Mouse (Mus musculus) G1E (cell line): ENCODE data around the gene Ralgapb. TPM values are rescaled to one million over a fixed set of nuclear protein-coding genes. Genes with fewer than 3 reads are reported as not detected.

ENCODE experiments used
- ATAC-seq: 2 replicates; pipeline ENCODE4 v1.8.0; 2016; ENCODE audit warnings: mild to moderate bottlenecking; ENCODE audit not compliant: insufficient number of reproducible peaks, poor library complexity, low FRiP score, severe bottlenecking; ENCODE audit errors: extremely low read depth
- DNase-seq: peaks from one replicate; pipeline ENCODE4 v3.0.0; 2012; ENCODE audit warnings: low spot score
- H3K27me3 ChIP-seq: 2 replicates; pipeline ENCODE4 v1.6.1; 2012; ENCODE audit warnings: mild to moderate bottlenecking, low read length, inconsistent platforms; ENCODE audit not compliant: insufficient read depth
- H3K36me3 ChIP-seq: replicated peaks from 2 replicates; pipeline ENCODE3; 2012; ENCODE audit warnings: mild to moderate bottlenecking, inconsistent platforms
- H3K4me1 ChIP-seq: 2 replicates; pipeline ENCODE4 v1.6.1; 2012; ENCODE audit warnings: low read depth, low read length, inconsistent platforms, mixed read lengths; ENCODE audit not compliant: insufficient read depth
- H3K4me3 ChIP-seq: 2 replicates; pipeline ENCODE4 v1.5.1; 2012; ENCODE audit warnings: low read depth, mild to moderate bottlenecking, inconsistent platforms, low read length, moderate library complexity, mixed read lengths
- H3K9me3 ChIP-seq: replicated peaks from 2 replicates; pipeline ENCODE4 v1.6.1; 2012; ENCODE audit warnings: inconsistent platforms
- CTCF ChIP-seq: IDR thresholded peaks from 2 replicates; pipeline ENCODE4 v1.5.1; 2012; ENCODE audit warnings: low read depth, low read length, inconsistent platforms, mixed read lengths
- GATA1 ChIP-seq: IDR thresholded peaks from 2 replicates; pipeline ENCODE4 v1.6.1; 2012; ENCODE audit warnings: borderline replicate concordance, low read length, inconsistent platforms, mixed read lengths
- GATA2 ChIP-seq: IDR thresholded peaks from 2 replicates; pipeline ENCODE4 v1.6.1; 2012; ENCODE audit warnings: low read depth, low read length, inconsistent platforms, borderline replicate concordance
- POLR2AphosphoS5 ChIP-seq: IDR thresholded peaks from 2 replicates; pipeline ENCODE4 v1.6.1; 2012; ENCODE audit warnings: low read depth, low read length, inconsistent platforms; ENCODE audit not compliant: insufficient replicate concordance
- TAL1 ChIP-seq: conservative IDR thresholded peaks from 2 replicates; pipeline ENCODE4 v1.6.1; 2012; ENCODE audit warnings: low read depth, low read length, inconsistent platforms, mixed read lengths
- polyA plus RNA-seq: library from polyadenylated mRNA; stranded (reverse); fragments of >175 nt; gene quantifications from 2 replicates; pipeline ENCODE4 v1.2.3, GENCODE M21; 2012
- total RNA-seq, 2 experiments: library from RNA; stranded (forward) in 1 of 2; stranded (reverse) in 1 of 2; fragments of 200-1000 nt in 1 of 2; fragments of >200 nt in 1 of 2; fragmentation: Nextera tagmentation in 1 of 2; gene quantifications; 2 replicates each; pipeline ENCODE4 v1.2.3; 2014 to 2017

The Ralgapb gene
- total and polyA plus RNA-seq, 3 experiments: 3.0 to 79.9 (median 47.8) TPM

DNA sequence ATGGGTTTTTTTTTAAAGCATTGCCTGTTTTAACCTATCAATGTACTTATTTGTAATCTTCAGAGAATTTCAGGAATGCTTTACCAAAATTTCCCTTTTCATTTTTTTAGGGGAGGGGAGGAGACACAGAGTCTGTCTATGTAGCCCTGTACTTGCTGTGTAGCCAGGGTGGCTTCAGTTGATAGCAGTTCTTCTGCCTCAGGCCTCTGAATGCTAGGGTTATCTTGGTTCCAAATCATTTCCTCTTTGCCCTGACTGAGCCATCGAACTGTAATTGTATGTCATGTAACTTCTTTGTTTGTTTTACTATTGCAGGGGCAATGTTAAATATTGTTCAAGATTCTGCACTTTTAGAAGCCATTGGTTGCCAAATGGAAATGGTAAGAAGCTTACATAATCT is 36.2 kb downstream of the Ralgapb start:
- H3K27me3 ChIP-seq: no peaks in the 10 kb centered on the region
- ATAC-seq (peak; percentile 78), DNase-seq (no peak)
- peaks cover 70% of the 10 kb centered on the region for H3K36me3 ChIP-seq
- H3K4me1 ChIP-seq: no peaks in the 10 kb centered on the region
- TF ChIP-seq GATA2: no peak
- TF ChIP-seq TAL1: no peak
- no peak for TF ChIP-seq GATA1
- TF ChIP-seq CTCF: no peak
- no peak for TF ChIP-seq POLR2AphosphoS5
- no peaks in the 10 kb centered on the region for H3K9me3 ChIP-seq
- H3K4me3 ChIP-seq: no peak overlapping the region

DNA sequence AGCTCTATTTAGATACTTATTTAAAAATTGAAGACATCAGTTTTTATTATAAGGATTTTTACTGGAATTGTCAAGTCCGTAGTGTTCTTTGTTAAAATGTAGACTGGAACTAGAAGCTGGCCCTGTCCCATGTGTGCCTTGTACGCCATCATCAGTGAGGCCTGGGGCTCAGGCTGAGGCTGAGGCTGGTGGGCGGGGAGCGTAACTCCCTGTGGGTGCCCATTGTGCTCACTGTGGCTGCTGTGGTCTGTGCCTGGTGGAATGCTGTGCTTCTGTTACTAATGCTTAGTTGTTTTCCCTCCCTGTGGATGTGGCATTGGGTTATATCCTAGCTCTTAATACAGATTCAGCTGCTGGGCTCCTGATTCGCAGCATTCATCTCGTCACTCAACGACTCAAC is 40.2 kb downstream of the Ralgapb start:
- Histone ChIP-seq H3K4me1 (no peaks in the 10 kb centered on the region), H3K27me3 (no peaks in the 10 kb centered on the region), H3K4me3 (no peak overlapping the region), H3K36me3 (peaks cover 72% of the 10 kb centered on the region), H3K9me3 (no peaks in the 10 kb centered on the region)
- ATAC-seq (no peak), DNase-seq (no peak)
- TF ChIP-seq CTCF (no peak), TAL1 (no peak), GATA2 (no peak), GATA1 (no peak), POLR2AphosphoS5 (no peak)

DNA sequence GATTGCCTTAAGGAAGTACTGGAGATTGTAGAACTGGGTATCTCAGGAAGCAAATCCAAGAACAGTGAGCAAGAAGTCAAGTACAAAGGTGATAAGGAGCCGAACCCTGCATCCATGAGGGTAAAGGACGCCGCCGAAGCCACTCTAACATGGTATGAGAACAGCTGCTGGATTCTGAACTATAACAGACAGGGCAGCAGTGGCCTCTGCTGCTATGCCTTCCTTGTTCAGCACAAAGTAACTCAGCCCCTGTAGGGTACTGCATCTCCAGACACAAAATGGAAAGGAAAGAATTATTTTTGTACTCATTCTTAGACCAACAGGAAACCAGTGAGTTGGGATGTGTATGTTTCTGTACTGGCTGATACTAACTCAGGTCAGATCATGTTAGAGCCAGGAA is 46.8 kb downstream of the Ralgapb start:
- no peak for DNase-seq
- Histone ChIP-seq H3K36me3 (peaks cover 75% of the 10 kb centered on the region), H3K4me3 (no peak overlapping the region), H3K27me3 (no peaks in the 10 kb centered on the region), H3K9me3 (no peaks in the 10 kb centered on the region), H3K4me1 (no peaks in the 10 kb centered on the region)
- ATAC-seq: no peak
- no peak for TF ChIP-seq TAL1
- no peak for TF ChIP-seq POLR2AphosphoS5
- no peak for TF ChIP-seq GATA1
- no peak for TF ChIP-seq GATA2
- TF ChIP-seq CTCF: no peak

DNA sequence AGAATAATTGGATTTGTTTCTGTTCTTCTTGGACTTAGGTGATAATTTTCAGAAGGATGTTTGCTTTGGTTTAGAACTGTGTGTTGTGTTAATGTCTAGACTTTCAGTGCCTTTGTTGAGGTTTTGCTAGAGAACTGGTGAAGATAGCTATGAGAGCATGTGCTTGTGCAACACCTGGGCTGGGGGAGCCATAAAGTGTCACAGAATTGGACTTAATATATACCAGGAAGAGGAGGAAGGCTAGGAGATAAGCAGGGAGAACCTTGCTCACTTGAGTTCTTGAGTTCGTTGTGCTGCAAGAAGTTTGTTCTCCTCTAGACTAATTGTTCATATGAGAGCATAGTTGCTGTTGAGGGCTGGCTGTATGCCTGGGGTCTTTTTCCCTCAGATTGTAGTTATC is 48.0 kb downstream of the Ralgapb start:
- ATAC-seq (no peak), DNase-seq (no peak)
- TF ChIP-seq GATA1 (no peak), POLR2AphosphoS5 (no peak), GATA2 (no peak), CTCF (no peak), TAL1 (no peak)
- Histone ChIP-seq H3K36me3 (peaks cover 76% of the 10 kb centered on the region), H3K4me3 (no peak overlapping the region), H3K27me3 (no peaks in the 10 kb centered on the region), H3K9me3 (no peaks in the 10 kb centered on the region), H3K4me1 (no peaks in the 10 kb centered on the region)

DNA sequence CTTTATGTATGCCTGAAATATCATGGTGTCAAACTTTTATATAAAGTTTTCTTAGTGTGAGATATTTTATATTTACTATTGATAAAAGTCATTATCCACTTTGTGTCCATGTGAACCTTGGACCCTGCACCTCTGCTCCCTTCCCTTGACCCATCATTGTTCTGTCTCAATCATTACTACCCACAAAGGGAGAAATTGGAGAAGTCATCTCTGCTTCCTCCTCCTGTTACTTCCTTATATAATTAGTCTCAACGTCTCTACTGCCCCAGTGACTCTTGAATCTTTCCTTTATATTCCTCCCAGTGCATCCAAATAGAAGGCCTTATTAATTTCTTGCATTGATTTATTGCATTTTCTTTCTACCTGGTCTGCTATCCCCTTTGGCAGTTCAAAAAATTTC is 52.8 kb downstream of the Ralgapb start:
- peaks cover 84% of the 10 kb centered on the region for H3K36me3 ChIP-seq
- no peak for TF ChIP-seq TAL1
- no peak for TF ChIP-seq GATA1
- TF ChIP-seq POLR2AphosphoS5: no peak
- no peak for TF ChIP-seq CTCF
- no peak for TF ChIP-seq GATA2
- no peak for ATAC-seq

DNA sequence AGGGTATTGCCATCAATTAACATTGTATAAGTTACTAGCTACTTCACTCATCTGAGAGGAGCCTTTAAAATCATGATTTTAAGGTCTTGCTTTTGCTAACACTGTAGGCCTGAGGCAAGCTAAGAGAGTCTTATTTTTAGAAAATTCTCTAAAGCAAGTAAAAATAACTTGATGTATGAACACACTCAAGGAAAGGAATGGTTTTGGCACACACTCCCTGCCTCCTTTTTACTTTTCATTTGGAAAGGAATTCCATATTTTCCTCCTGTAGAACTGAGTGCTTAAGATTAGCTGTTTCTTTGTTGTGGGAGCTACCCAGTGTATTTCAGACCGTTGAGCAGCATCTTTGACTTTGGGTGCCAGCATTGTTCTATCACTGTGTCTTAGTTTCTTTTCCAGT is 64.5 kb downstream of the Ralgapb start:
- H3K36me3 ChIP-seq: peaks cover 71% of the 10 kb centered on the region
- ATAC-seq (no peak), DNase-seq (no peak)
- H3K27me3 ChIP-seq: no peaks in the 10 kb centered on the region
- no peak overlapping the region for H3K4me3 ChIP-seq
- TF ChIP-seq POLR2AphosphoS5 (no peak), CTCF (no peak), GATA2 (no peak), GATA1 (no peak)
- no peaks in the 10 kb centered on the region for H3K4me1 ChIP-seq
- no peaks in the 10 kb centered on the region for H3K9me3 ChIP-seq

More for the DNA sequence above, 52.8 kb downstream of the Ralgapb start:
- H3K4me3 ChIP-seq: no peak overlapping the region
- H3K4me1 ChIP-seq: no peaks in the 10 kb centered on the region
- H3K27me3 ChIP-seq: no peaks in the 10 kb centered on the region
- H3K9me3 ChIP-seq: no peaks in the 10 kb centered on the region
- DNase-seq: no peak

DNA sequence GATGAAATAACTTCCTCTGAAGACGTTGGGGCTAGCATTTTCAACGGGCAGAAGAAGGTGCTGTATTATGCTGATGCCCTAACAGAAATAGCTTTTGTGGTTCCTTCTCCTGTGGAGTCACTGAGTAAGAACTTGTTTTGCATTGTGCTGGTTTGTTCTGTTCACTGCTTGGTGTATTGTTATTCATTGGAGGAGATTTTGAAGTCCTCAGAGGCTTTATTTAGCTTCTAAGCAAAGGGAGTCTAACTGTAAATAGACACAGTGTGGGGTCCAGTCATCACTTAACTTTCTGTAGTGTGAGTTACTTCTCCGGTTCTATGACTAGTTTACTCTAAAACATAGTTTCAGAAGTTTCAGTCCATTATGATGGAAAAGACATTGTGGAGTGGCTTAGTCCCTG is 68.0 kb downstream of the Ralgapb start:
- H3K36me3 ChIP-seq: peaks cover 84% of the 10 kb centered on the region
- ATAC-seq: no peak
- DNase-seq: no peak

More for the DNA sequence above, 68.0 kb downstream of the Ralgapb start:
- no peak overlapping the region for H3K4me3 ChIP-seq
- no peaks in the 10 kb centered on the region for H3K9me3 ChIP-seq
- no peaks in the 10 kb centered on the region for H3K27me3 ChIP-seq
- TF ChIP-seq POLR2AphosphoS5 (no peak), GATA2 (no peak), GATA1 (no peak), CTCF (no peak), TAL1 (no peak)
- no peaks in the 10 kb centered on the region for H3K4me1 ChIP-seq
